Comparison of ENCODE assay signal across 8 mouse cellular contexts in the genomic region with DNA sequence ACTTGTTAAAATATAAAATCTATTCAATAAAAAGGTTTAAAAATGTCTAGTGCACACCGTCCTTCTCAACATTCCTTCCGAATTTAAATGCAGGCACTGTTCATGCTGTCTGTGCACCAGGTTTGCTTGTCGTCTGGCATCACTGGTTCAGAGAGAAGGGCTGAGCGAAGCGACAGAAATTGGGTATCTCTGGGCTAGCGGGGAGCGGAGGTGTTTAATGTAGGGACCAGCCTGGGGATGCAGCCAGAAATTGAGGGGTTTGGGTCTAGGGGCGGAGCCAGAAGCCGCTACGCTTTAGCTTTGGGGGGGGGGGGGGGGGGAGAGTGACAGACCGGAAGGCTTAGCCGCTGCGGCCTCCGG. TPM values are rescaled to one million over a fixed set of nuclear protein-coding genes. Genes with fewer than 3 reads are reported as not detected.
DNase-seq lines count a peak whose midpoint lies in the region; ATAC-seq and TF ChIP-seq lines count a peak whose summit lies in the region.

No protein-coding gene starts in this region.

- TF ChIP-seq POLR2A in kidney, adult 2 months (IDR thresholded peaks at IDR 0.05; ENCODE audit: low read depth, low read length), result no peak
- no peak for TF ChIP-seq POLR2A in bone marrow, adult 2 months (IDR thresholded peaks at IDR 0.05; ENCODE audit: borderline replicate concordance, control insufficient read depth, low read depth, low read length)

- H3K27ac ChIP-seq in kidney, adult 2 months (ENCODE audit: insufficient read depth, low read depth, low read length), result peak overlapping the region; percentile 78; the same call in 1 of the 2 replicates
- H3K27ac ChIP-seq in bone marrow, adult 2 months (ENCODE audit: control insufficient read depth, insufficient read depth, low read depth, low read length, poor library complexity), result peak overlapping the region; percentile 74
- peak overlapping the region; percentile 92 for H3K27ac ChIP-seq in hindbrain, embryonic 13.5 days
- peak overlapping the region; percentile 86 for H3K27ac ChIP-seq in midbrain, embryonic 13.5 days

- H3K4me2 ChIP-seq in hindbrain, embryonic 13.5 days, result peak overlapping the region; percentile 92
- H3K4me2 ChIP-seq in midbrain, embryonic 13.5 days (replicated peaks), result peak overlapping the region; percentile 92

- H3K9me3 ChIP-seq in hindbrain, embryonic 13.5 days, result no peaks in the 10 kb centered on the region
- H3K9me3 ChIP-seq in midbrain, embryonic 13.5 days, result no peaks in the 10 kb centered on the region

- WGBS in kidney, adult 2 months, result under 1% methylated on average over 14 of the region's 14 CpGs
- 1% methylated on average over 14 of the region's 14 CpGs for WGBS in bone marrow, adult 2 months
- WGBS in hindbrain, embryonic 13.5 days, result 2% methylated on average over 14 of the region's 14 CpGs
- WGBS in midbrain, embryonic 13.5 days, result 1% methylated on average over 14 of the region's 14 CpGs

- DNase-seq in kidney, adult 2 months, result no peak
- no peak for DNase-seq in kidney, postnatal 10 days
- DNase-seq in urinary bladder, postnatal 10 days (ENCODE audit: low spot score), result no peak
- DNase-seq in cerebellum, adult 18-20 months, result no peak
- no peak for DNase-seq in T-cell, adult 2 months (ENCODE audit: low spot score)

- no peak for ATAC-seq in hindbrain, embryonic 13.5 days (ENCODE audit: low FRiP score)
- no peak for ATAC-seq in midbrain, embryonic 13.5 days

- H3K4me3 ChIP-seq in kidney, adult 2 months (ENCODE audit: insufficient read depth, low read depth, low read length), result peak overlapping the region; percentile 97
- peak overlapping the region; percentile 76 for H3K4me3 ChIP-seq in bone marrow, adult 2 months (replicated peaks; ENCODE audit: control insufficient read depth, low read depth, low read length)
- H3K4me3 ChIP-seq in hindbrain, embryonic 13.5 days, result peak overlapping the region; percentile 94
- peak overlapping the region; percentile 94 for H3K4me3 ChIP-seq in midbrain, embryonic 13.5 days (replicated peaks)

- H3K4me1 ChIP-seq in kidney, adult 2 months (ENCODE audit: control insufficient read depth, insufficient read depth, low read length), result peaks cover 8% of the 10 kb centered on the region
- H3K4me1 ChIP-seq in bone marrow, adult 2 months (ENCODE audit: control insufficient read depth, insufficient read depth, low read length), result no peaks in the 10 kb centered on the region; the same call in 1 of the 2 replicates
- H3K4me1 ChIP-seq in hindbrain, embryonic 13.5 days (replicated peaks), result peaks cover 22% of the 10 kb centered on the region
- H3K4me1 ChIP-seq in midbrain, embryonic 13.5 days (replicated peaks), result peaks cover 24% of the 10 kb centered on the region

- no peaks in the 10 kb centered on the region for H3K27me3 ChIP-seq in kidney, adult 2 months (replicated peaks; ENCODE audit: control insufficient read depth, insufficient read depth, low read length)
- no peaks in the 10 kb centered on the region for H3K27me3 ChIP-seq in hindbrain, embryonic 13.5 days
- H3K27me3 ChIP-seq in midbrain, embryonic 13.5 days, result no peaks in the 10 kb centered on the region

- H3K9ac ChIP-seq in hindbrain, embryonic 13.5 days, result peak overlapping the region; percentile 86
- H3K9ac ChIP-seq in midbrain, embryonic 13.5 days (replicated peaks), result peak overlapping the region; percentile 66

- no peak for TF ChIP-seq CTCF in kidney, adult 2 months (conservative IDR thresholded peaks at IDR 0.05; ENCODE audit: insufficient read depth, insufficient read length, low read depth, low read length)
- no peak for TF ChIP-seq CTCF in bone marrow, adult 2 months (IDR thresholded peaks at IDR 0.05; ENCODE audit: control insufficient read depth, insufficient read depth, low read length)

- H3K36me3 ChIP-seq in kidney, adult 2 months (ENCODE audit: control insufficient read depth, insufficient read depth, low read length), result no peaks in the 10 kb centered on the region
- H3K36me3 ChIP-seq in hindbrain, embryonic 13.5 days, result no peaks in the 10 kb centered on the region
- no peaks in the 10 kb centered on the region for H3K36me3 ChIP-seq in midbrain, embryonic 13.5 days

RNA-seq across cellular contexts. Expression of a gene that starts 0.3 kb away (rescaled TPM):
- polyA plus RNA-seq in kidney, adult 2 months (2012; rRNA removed), result 82.9 and 87.1 TPM in 2 replicates
- 17.2 and 19.8 TPM in 2 replicates for polyA plus RNA-seq in bone marrow, adult 2 months (2011; ENCODE audit: insufficient read depth, insufficient read length, low replicate concordance, missing spikeins)
- polyA plus RNA-seq in hindbrain, embryonic 13.5 days (2015; fragmentation: Nextera tagmentation; extraction: Ambion mirVana), result 92.4 and 93.1 TPM in 2 replicates
- polyA plus RNA-seq in midbrain, embryonic 13.5 days (2015; fragmentation: Nextera tagmentation; extraction: Ambion mirVana), result 88.3 and 93.5 TPM in 2 replicates

RNA-seq across cellular contexts. Expression of a gene that starts 43.0 kb away (rescaled TPM):
- 0.01 and 0.03 TPM in 2 replicates for polyA plus RNA-seq in kidney, adult 2 months (2012; rRNA removed)
- not detected in 2 replicates for polyA plus RNA-seq in bone marrow, adult 2 months (2011; ENCODE audit: insufficient read depth, insufficient read length, low replicate concordance, missing spikeins)
- 0.08 TPM in 2 replicates for polyA plus RNA-seq in hindbrain, embryonic 13.5 days (2015; fragmentation: Nextera tagmentation; extraction: Ambion mirVana)
- 0.05 and 0.14 TPM in 2 replicates for polyA plus RNA-seq in midbrain, embryonic 13.5 days (2015; fragmentation: Nextera tagmentation; extraction: Ambion mirVana)
